Mouse (Mus musculus) thymus, adult 18-20 months (tissue): ENCODE results near the gene Wif1.

Experiments
- DNase-seq, 2 experiments: peaks; one replicate each; pipeline ENCODE4 v3.0.0; 2022; ENCODE audit warnings: mixed read lengths in 2 of 2

Gene Wif1

GRCm38 (mm10) chr10:121080500-121080899 lies 46.7 kb downstream of the Wif1 start:
- no peak for DNase-seq

- DNase-seq, result no peak
Observed at GRCm38 (mm10) chr10:121082881-121083280, 49.1 kb downstream of the Wif1 start.

- DNase-seq, result no peak
Observed at GRCm38 (mm10) chr10:121083512-121083911, 49.8 kb downstream of the Wif1 start.

- no peak for DNase-seq
Observed at GRCm38 (mm10) chr10:121088679-121089078, 54.9 kb downstream of the Wif1 start.

- DNase-seq, result no peak
Observed at GRCm38 (mm10) chr10:121089312-121089711, 55.6 kb downstream of the Wif1 start.

GRCm38 (mm10) chr10:121090006-121090405 lies 56.2 kb downstream of the Wif1 start:
- no peak for DNase-seq

- DNase-seq, result no peak
Observed at GRCm38 (mm10) chr10:121095948-121096347, 62.2 kb downstream of the Wif1 start.

GRCm38 (mm10) chr10:121098263-121098662 lies 64.5 kb downstream of the Wif1 start:
- no peak for DNase-seq

GRCm38 (mm10) chr10:121099658-121100057 lies 65.9 kb downstream of the Wif1 start:
- no peak for DNase-seq

- no peak for DNase-seq
Observed at GRCm38 (mm10) chr10:121116115-121116514, 82.4 kb downstream of the Wif1 start.

GRCm38 (mm10) chr10:121116636-121117035 lies 82.9 kb downstream of the Wif1 start:
- DNase-seq, result no peak

GRCm38 (mm10) chr10:121120751-121121150 lies 87.0 kb downstream of the Wif1 start:
- DNase-seq, result no peak

GRCm38 (mm10) chr10:121124481-121124880 lies 90.7 kb downstream of the Wif1 start:
- DNase-seq, result peak in 1 of 2 experiments; percentile 6

- no peak for DNase-seq
Observed at GRCm38 (mm10) chr10:121129000-121129925, 95.5 kb downstream of the Wif1 start.
